Mouse (Mus musculus) heart, postnatal 0 days (tissue): ENCODE results near the gene Mtf2.

ENCODE experiments used
- CTCF ChIP-seq: IDR thresholded peaks from 2 replicates; pipeline ENCODE4 v1.5.1; 2016; ENCODE audit warnings: antibody characterized with exemption, control low read depth, low read depth
- EP300 ChIP-seq: IDR thresholded peaks from 2 replicates; pipeline ENCODE4 v1.6.1; 2016; ENCODE audit warnings: antibody characterized with exemption, low read depth

DNA sequence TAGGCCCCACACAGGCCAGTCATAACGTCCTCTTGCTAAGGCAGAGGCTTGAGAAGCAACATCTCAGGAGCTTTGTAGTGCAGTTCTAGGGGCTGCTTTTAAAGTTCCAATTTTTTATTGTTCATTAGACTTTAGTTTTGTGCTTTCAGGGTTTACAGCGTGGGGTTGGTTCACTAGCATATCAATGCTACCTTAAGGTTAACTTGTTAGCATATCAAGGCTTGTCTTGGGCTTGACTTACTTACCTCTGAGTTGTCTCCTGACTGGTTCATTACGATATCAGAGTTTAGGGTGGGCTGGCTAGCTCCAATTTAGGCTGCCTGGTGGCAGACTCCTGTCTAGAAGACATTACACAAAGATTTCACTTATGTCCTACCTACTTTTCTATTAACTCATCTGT is 32.2 kb downstream of the Mtf2 start:
- no peak for TF ChIP-seq EP300
- TF ChIP-seq CTCF = no peak
